Mouse (Mus musculus) heart, adult 2 months (tissue): ENCODE data around the gene Tfe3.

Experiments used
- CTCF ChIP-seq: fragments of 200-600 bp; IDR thresholded peaks from 2 replicates; pipeline ENCODE4 v1.8.1; 2022; ENCODE audit warnings: antibody characterized with exemption, mild to moderate bottlenecking, moderate library complexity
- POLR2A ChIP-seq: fragments of 200-500 bp; IDR thresholded peaks from 2 replicates; pipeline ENCODE4 v1.6.1; 2011; ENCODE audit warnings: mild to moderate bottlenecking, low read depth, low read length, control low read depth; ENCODE audit not compliant: insufficient read depth

GRCm38 (mm10) chrX:7776329-7777082 is 14.1 kb downstream of the Tfe3 start:
- TF ChIP-seq POLR2A = no peak
- TF ChIP-seq CTCF = peak; percentile 83
